Mouse (Mus musculus): ENCODE measurements around the gene Rpn2. TPM values are rescaled to one million over a fixed set of nuclear protein-coding genes. Genes with fewer than 3 reads are reported as not detected.

Gene Rpn2
- total RNA-seq, 1 experiment = 422 TPM

DNA sequence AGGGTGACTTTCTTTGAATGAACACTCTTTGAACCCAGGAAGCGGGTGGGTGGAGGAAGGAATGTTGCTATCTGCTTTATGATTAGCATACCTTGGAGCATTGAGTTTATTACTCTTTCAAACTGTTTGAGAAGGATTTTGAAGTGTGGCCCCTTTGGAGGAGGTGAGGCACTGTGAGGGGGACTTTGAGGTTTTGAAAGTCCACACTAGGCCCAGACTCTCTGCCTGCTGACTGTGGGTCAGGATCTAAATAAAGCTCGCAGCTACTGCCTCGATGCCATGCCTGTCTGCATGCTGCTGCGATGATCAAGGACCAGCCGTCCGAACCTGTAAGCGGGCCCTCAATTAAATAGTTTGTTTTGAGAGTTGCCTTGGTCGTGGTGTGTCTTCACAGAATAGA, 96.2 kb downstream of the Rpn2 start:
- no peaks in the 10 kb centered on the region for H3K9me3 ChIP-seq (ENCODE audit: control insufficient read depth, insufficient read depth, low read depth, low read length)
- H3K27ac ChIP-seq (ENCODE audit: insufficient read depth, low read depth, low read length, poor library complexity, severe bottlenecking) = peak overlapping the region; percentile 41; the same call in 1 of the 2 replicates
- TF ChIP-seq MAFK (IDR thresholded peaks at IDR 0.05; ENCODE audit: insufficient read depth, low read depth, low read length) = no peak
- TF ChIP-seq HCFC1 (IDR thresholded peaks at IDR 0.05; ENCODE audit: borderline replicate concordance, insufficient read depth, low read length) = no peak
- TF ChIP-seq CHD2 (IDR thresholded peaks at IDR 0.05; ENCODE audit: low read depth, low read length) = no peak
- TF ChIP-seq ZC3H11A (IDR thresholded peaks at IDR 0.05; ENCODE audit: borderline replicate concordance, low read depth, low read length) = no peak
- TF ChIP-seq ZNF384 (IDR thresholded peaks at IDR 0.05; ENCODE audit: low read depth, low read length) = no peak
- H3K4me1 ChIP-seq (ENCODE audit: control insufficient read depth in 2 of 2, insufficient read depth in 2 of 2, low read length in 2 of 2, poor library complexity in 1 of 2) = peaks cover 7 to 9% of the 10 kb centered on the region in 2 experiments
- H3K36me3 ChIP-seq (ENCODE audit: control insufficient read depth, insufficient read depth, low read length, poor library complexity, severe bottlenecking) = peaks cover 7% of the 10 kb centered on the region; the same call in 1 of the 2 replicates
- no peak overlapping the region for H3K9ac ChIP-seq (ENCODE audit: insufficient read depth, low read depth, low read length, poor library complexity, severe bottlenecking)
- no peak overlapping the region for H3K4me3 ChIP-seq (ENCODE audit: insufficient read depth in 1 of 2, low read depth in 1 of 2, low read length in 2 of 2, poor library complexity in 1 of 2, severe bottlenecking in 1 of 2)
- no peak for DNase-seq (ENCODE audit: low read depth, low spot score)
- in situ Hi-C loops (cut with MboI; ENCODE audit: low sequenced_read_pairs in 2 of 2, unreplicated experiment in 2 of 2) = no loop called here

Other genes starting within 250 kb of the Rpn2 start
- gene Soga1, start 199.8 kb upstream of the Rpn2 start, total RNA-seq (2012; rRNA removed) = 11.8 and 12.8 TPM in 2 replicates
- not detected in 2 replicates for gene Tldc2, start 192.0 kb upstream of the Rpn2 start, total RNA-seq (2012; rRNA removed)
- 23.5 and 25.7 TPM in 2 replicates for gene Samhd1, start 143.8 kb upstream of the Rpn2 start, total RNA-seq (2012; rRNA removed)
- 10.5 and 12.4 TPM in 2 replicates for gene Rbl1, start 74.5 kb upstream of the Rpn2 start, total RNA-seq (2012; rRNA removed)
- gene Mroh8, start 532 bp downstream of the Rpn2 start, total RNA-seq (2012; rRNA removed) = 0.48 and 0.58 TPM in 2 replicates
- not detected in 2 replicates for gene Ghrh, start 68.5 kb downstream of the Rpn2 start, total RNA-seq (2012; rRNA removed)
- 39.4 and 44.9 TPM in 2 replicates for gene Manbal, start 88.6 kb downstream of the Rpn2 start, total RNA-seq (2012; rRNA removed)
- gene Src, start 139.4 kb downstream of the Rpn2 start, total RNA-seq (2012; rRNA removed) = 32.5 and 36.7 TPM in 2 replicates